Mouse (Mus musculus): ENCODE measurements around the gene Mgarp. TPM values are rescaled to one million over a fixed set of nuclear protein-coding genes. Genes with fewer than 3 reads are reported as not detected.
A peak's percentile ranks its signal among the peaks of the same experiment; 100 is the strongest.

The Mgarp gene
- polyA plus RNA-seq, 1 experiment from 2014 or later = 5.0 TPM

GRCm38 (mm10) chr3:51377878-51378664, 18.5 kb downstream of the Mgarp start:
- H3K4me2 ChIP-seq (replicated peaks) = peak overlapping the region; percentile 41
- ATAC-seq (ENCODE audit: low FRiP score) = no peak
- no peaks in the 10 kb centered on the region for H3K36me3 ChIP-seq
- 45% methylated on average over 31 of the region's 31 CpGs for WGBS
- no peaks in the 10 kb centered on the region for H3K27me3 ChIP-seq
- H3K4me3 ChIP-seq = peak overlapping the region; percentile 3; the same call in 1 of the 2 replicates
- H3K4me1 ChIP-seq = no peaks in the 10 kb centered on the region; the same call in 1 of the 2 replicates
- H3K9ac ChIP-seq = no peak overlapping the region
- no peak overlapping the region for H3K27ac ChIP-seq
- no peaks in the 10 kb centered on the region for H3K9me3 ChIP-seq (replicated peaks)

- Histone ChIP-seq H3K4me3 (no peak overlapping the region), H3K9me3 (replicated peaks) (no peaks in the 10 kb centered on the region), H3K4me2 (replicated peaks) (no peak overlapping the region), H3K27ac (no peak overlapping the region), H3K36me3 (no peaks in the 10 kb centered on the region), H3K27me3 (no peaks in the 10 kb centered on the region), H3K4me1 (no peaks in the 10 kb centered on the region; the same call in 1 of the 2 replicates), H3K9ac (no peak overlapping the region)
- 86% methylated on average over 19 of the region's 19 CpGs for WGBS
- no peak for ATAC-seq (ENCODE audit: low FRiP score)
Measured at GRCm38 (mm10) chr3:51375307-51376265, 21.0 kb downstream of the Mgarp start.

GRCm38 (mm10) chr3:51373544-51373943, 23.0 kb downstream of the Mgarp start:
- Histone ChIP-seq H3K9me3 (replicated peaks) (no peaks in the 10 kb centered on the region), H3K9ac (no peak overlapping the region), H3K27ac (no peak overlapping the region), H3K36me3 (no peaks in the 10 kb centered on the region), H3K4me3 (no peak overlapping the region), H3K4me1 (no peaks in the 10 kb centered on the region; the same call in 1 of the 2 replicates), H3K27me3 (no peaks in the 10 kb centered on the region), H3K4me2 (replicated peaks) (no peak overlapping the region)
- no peak for ATAC-seq (ENCODE audit: low FRiP score)
- 76% methylated on average over 5 of the region's 5 CpGs for WGBS

GRCm38 (mm10) chr3:51372883-51373282, 23.7 kb downstream of the Mgarp start:
- H3K4me2 ChIP-seq (replicated peaks) = no peak overlapping the region
- WGBS = 84% methylated on average over 5 of the region's 5 CpGs
- no peak overlapping the region for H3K27ac ChIP-seq
- H3K4me3 ChIP-seq = no peak overlapping the region
- H3K36me3 ChIP-seq = no peaks in the 10 kb centered on the region
- no peaks in the 10 kb centered on the region for H3K27me3 ChIP-seq
- H3K9me3 ChIP-seq (replicated peaks) = no peaks in the 10 kb centered on the region
- no peak for ATAC-seq (ENCODE audit: low FRiP score)
- H3K4me1 ChIP-seq = no peaks in the 10 kb centered on the region
- H3K9ac ChIP-seq = no peak overlapping the region

GRCm38 (mm10) chr3:51371826-51372225, 24.7 kb downstream of the Mgarp start:
- Histone ChIP-seq H3K4me1 (no peaks in the 10 kb centered on the region), H3K27ac (no peak overlapping the region), H3K9ac (no peak overlapping the region), H3K4me2 (replicated peaks) (no peak overlapping the region), H3K36me3 (no peaks in the 10 kb centered on the region), H3K9me3 (replicated peaks) (no peaks in the 10 kb centered on the region), H3K27me3 (no peaks in the 10 kb centered on the region), H3K4me3 (no peak overlapping the region)
- no peak for ATAC-seq (ENCODE audit: low FRiP score)
- WGBS = 62% methylated on average over 2 of the region's 2 CpGs

GRCm38 (mm10) chr3:51368011-51368410, 28.5 kb downstream of the Mgarp start:
- no peak overlapping the region for H3K4me2 ChIP-seq (replicated peaks)
- 85% methylated on average over 4 of the region's 4 CpGs for WGBS
- H3K4me3 ChIP-seq = no peak overlapping the region

GRCm38 (mm10) chr3:51366926-51367325, 29.6 kb downstream of the Mgarp start:
- no peak for ATAC-seq (ENCODE audit: low FRiP score)
- H3K27me3 ChIP-seq = peaks cover 15% of the 10 kb centered on the region
- no peaks in the 10 kb centered on the region for H3K36me3 ChIP-seq
- no peaks in the 10 kb centered on the region for H3K9me3 ChIP-seq (replicated peaks)
- no peak overlapping the region for H3K4me2 ChIP-seq (replicated peaks)
- 67% methylated on average over 4 of the region's 4 CpGs for WGBS
- no peak overlapping the region for H3K9ac ChIP-seq
- peaks cover 7% of the 10 kb centered on the region for H3K4me1 ChIP-seq
- no peak overlapping the region for H3K4me3 ChIP-seq
- H3K27ac ChIP-seq = no peak overlapping the region

More at GRCm38 (mm10) chr3:51368011-51368410, 28.5 kb downstream of the Mgarp start:
- peaks cover 15% of the 10 kb centered on the region for H3K27me3 ChIP-seq
- H3K4me1 ChIP-seq = peaks cover 7% of the 10 kb centered on the region
- no peaks in the 10 kb centered on the region for H3K36me3 ChIP-seq
- ATAC-seq (ENCODE audit: low FRiP score) = no peak
- no peak overlapping the region for H3K27ac ChIP-seq
- H3K9ac ChIP-seq = no peak overlapping the region
- no peaks in the 10 kb centered on the region for H3K9me3 ChIP-seq (replicated peaks)

- H3K4me2 ChIP-seq (replicated peaks) = peak overlapping the region; percentile 67
- no peak overlapping the region for H3K27ac ChIP-seq
- H3K4me3 ChIP-seq = peak overlapping the region; percentile 36; the same call in 1 of the 2 replicates
- no peaks in the 10 kb centered on the region for H3K9me3 ChIP-seq (replicated peaks)
- H3K36me3 ChIP-seq = no peaks in the 10 kb centered on the region
- H3K9ac ChIP-seq = no peak overlapping the region
- ATAC-seq (ENCODE audit: low FRiP score) = no peak; the same call in 1 of the 2 replicates
- 11% methylated on average over 3 of the region's 3 CpGs for WGBS
- H3K4me1 ChIP-seq = peaks cover 7% of the 10 kb centered on the region
- peaks cover 19% of the 10 kb centered on the region for H3K27me3 ChIP-seq
Measured at GRCm38 (mm10) chr3:51365517-51365882, 31.0 kb downstream of the Mgarp start.

- Histone ChIP-seq H3K27ac (no peak overlapping the region), H3K4me1 (peaks cover 7% of the 10 kb centered on the region), H3K4me2 (replicated peaks) (peak overlapping the region; percentile 67), H3K9me3 (replicated peaks) (no peaks in the 10 kb centered on the region), H3K9ac (peak overlapping the region; percentile 29), H3K36me3 (no peaks in the 10 kb centered on the region), H3K4me3 (peak overlapping the region; percentile 36), H3K27me3 (peaks cover 20% of the 10 kb centered on the region)
- peak; percentile 91 for ATAC-seq (ENCODE audit: low FRiP score)
- 6% methylated on average over 31 of the region's 31 CpGs for WGBS
Measured at GRCm38 (mm10) chr3:51364703-51365516, 31.6 kb downstream of the Mgarp start.

GRCm38 (mm10) chr3:51361066-51361465, 35.5 kb downstream of the Mgarp start:
- no peak for ATAC-seq (ENCODE audit: low FRiP score)
- WGBS = 25% methylated on average over 9 of the region's 9 CpGs
- Histone ChIP-seq H3K9me3 (replicated peaks) (no peaks in the 10 kb centered on the region), H3K9ac (no peak overlapping the region), H3K27me3 (peaks cover 41% of the 10 kb centered on the region), H3K4me1 (peaks cover 11% of the 10 kb centered on the region), H3K36me3 (no peaks in the 10 kb centered on the region), H3K4me2 (replicated peaks) (no peak overlapping the region), H3K4me3 (no peak overlapping the region), H3K27ac (no peak overlapping the region)

- Histone ChIP-seq H3K36me3 (no peaks in the 10 kb centered on the region), H3K9me3 (replicated peaks) (no peaks in the 10 kb centered on the region), H3K27me3 (peaks cover 35% of the 10 kb centered on the region), H3K9ac (no peak overlapping the region), H3K4me1 (peaks cover 8% of the 10 kb centered on the region), H3K4me2 (replicated peaks) (peak overlapping the region; percentile 56), H3K4me3 (no peak overlapping the region), H3K27ac (no peak overlapping the region)
- no peak for ATAC-seq (ENCODE audit: low FRiP score)
- 29% methylated on average over 14 of the region's 14 CpGs for WGBS
Measured at GRCm38 (mm10) chr3:51359558-51360307, 36.8 kb downstream of the Mgarp start.

Measured in hindbrain, embryonic 12.5 days (tissue).